20 mouse cellular contexts compared by ENCODE assay signal in the genomic region with DNA sequence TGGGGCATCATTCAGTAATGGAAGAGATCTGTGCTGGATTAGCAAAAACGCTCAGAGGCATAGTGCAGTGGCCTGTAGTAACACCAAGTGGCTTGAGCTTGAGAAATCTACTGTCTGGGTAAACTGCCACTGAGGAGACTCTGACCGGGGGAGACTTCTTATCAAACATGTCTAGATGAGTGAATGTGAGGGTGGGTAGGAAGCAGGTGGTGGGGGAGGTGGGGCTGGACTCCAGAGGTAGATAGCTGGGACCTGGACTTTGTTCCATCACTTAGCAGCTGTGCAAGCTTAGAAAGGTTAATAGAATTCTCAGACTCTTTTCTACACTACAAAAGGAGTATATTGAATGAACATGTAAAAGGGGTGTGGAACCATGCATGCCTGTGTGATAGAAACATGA. TPM values are rescaled to one million over a fixed set of nuclear protein-coding genes. Genes with fewer than 3 reads are reported as not detected.
"Had no signal": no experiment of that assay in that cellular context is flagged by ENCODE, and none has a peak within 500 bp of the region (broad histone marks: within the 10 kb centered on the region; RNA-seq: fewer than 3 reads in every experiment).

No protein-coding gene starts in this region.

- H3K4me1 ChIP-seq: midbrain, embryonic 10.5 days; midbrain, embryonic 12.5 days; neural tube, embryonic 13.5 days; neural tube, embryonic 15.5 days; stomach, embryonic 15.5 days had no signal

- H3K27ac ChIP-seq: midbrain, embryonic 10.5 days; midbrain, embryonic 12.5 days; neural tube, embryonic 13.5 days; neural tube, embryonic 15.5 days; stomach, embryonic 15.5 days had no signal

- H3K9me3 ChIP-seq: midbrain, embryonic 10.5 days; midbrain, embryonic 12.5 days; neural tube, embryonic 13.5 days; neural tube, embryonic 15.5 days; stomach, embryonic 15.5 days had no signal

- H3K27me3 ChIP-seq: midbrain, embryonic 12.5 days; neural tube, embryonic 13.5 days; neural tube, embryonic 15.5 days; stomach, embryonic 15.5 days had no signal

- H3K9ac ChIP-seq: lung, embryonic 14.5 days; midbrain, embryonic 12.5 days; neural tube, embryonic 13.5 days; neural tube, embryonic 15.5 days; stomach, embryonic 15.5 days had no signal

- H3K4me2 ChIP-seq: lung, embryonic 14.5 days; midbrain, embryonic 12.5 days; neural tube, embryonic 13.5 days; neural tube, embryonic 15.5 days; stomach, embryonic 15.5 days had no signal

- ATAC-seq: midbrain, embryonic 16.5 days had no signal

- H3K36me3 ChIP-seq: midbrain, embryonic 10.5 days; midbrain, embryonic 12.5 days; neural tube, embryonic 13.5 days; neural tube, embryonic 15.5 days; stomach, embryonic 15.5 days had no signal

- H3K4me3 ChIP-seq: midbrain, embryonic 10.5 days; midbrain, embryonic 12.5 days; myocyte; neural tube, embryonic 13.5 days; neural tube, embryonic 15.5 days; stomach, embryonic 15.5 days had no signal

- DNase-seq: lung, adult 18-20 months; lung, embryonic 14.5 days; lung, postnatal 10 days; lung, postnatal 4 days; midbrain, embryonic 14.5 days; retina, postnatal 1 day; right cerebral cortex, adult 18-20 months; right cerebral cortex, postnatal 14 days; thymus, adult 2 months; thymus, postnatal 25 days; thymus, postnatal 4 days had no signal

RNA-seq across cellular contexts. Expression of a gene that starts 21.3 kb away (rescaled TPM):
- total RNA-seq: megakaryocyte, adult 5-6 weeks; megakaryocyte-erythroid progenitor cell, adult 5-6 weeks had no signal
- polyA plus RNA-seq: myocyte had no signal
